Mouse (Mus musculus) mature B cell (primary cell): ENCODE measurements around the gene Nectin3.

Source experiments
- in situ Hi-C: fragments of 300-500 bp; cut with MboI; formaldehyde crosslinking; loops from 2 replicates; pipeline ENCODE4 v1.14.3; 2019

The Nectin3 gene

DNA sequence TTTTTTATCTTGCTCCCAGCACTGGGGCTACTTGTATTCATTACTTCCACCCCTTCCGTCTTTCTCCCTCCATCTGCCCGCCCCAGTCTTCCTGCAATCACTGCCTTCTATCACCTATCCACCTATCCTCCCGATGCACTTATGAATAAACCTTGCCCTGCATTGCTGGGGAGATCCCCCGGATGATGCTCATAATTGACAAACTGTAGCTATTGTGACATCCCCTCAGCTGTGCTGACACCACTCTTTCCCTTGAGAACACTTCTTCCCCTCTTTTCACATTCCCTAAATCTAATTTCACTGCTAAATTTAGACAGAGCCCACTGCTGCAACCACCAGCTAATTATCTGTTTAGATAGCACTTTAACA is at the start of gene Nectin3:
Nectin3 (minus strand) TSS at position 105 of the 369 bp plus-strand sequence.
- in situ Hi-C loops = no loop called here

DNA sequence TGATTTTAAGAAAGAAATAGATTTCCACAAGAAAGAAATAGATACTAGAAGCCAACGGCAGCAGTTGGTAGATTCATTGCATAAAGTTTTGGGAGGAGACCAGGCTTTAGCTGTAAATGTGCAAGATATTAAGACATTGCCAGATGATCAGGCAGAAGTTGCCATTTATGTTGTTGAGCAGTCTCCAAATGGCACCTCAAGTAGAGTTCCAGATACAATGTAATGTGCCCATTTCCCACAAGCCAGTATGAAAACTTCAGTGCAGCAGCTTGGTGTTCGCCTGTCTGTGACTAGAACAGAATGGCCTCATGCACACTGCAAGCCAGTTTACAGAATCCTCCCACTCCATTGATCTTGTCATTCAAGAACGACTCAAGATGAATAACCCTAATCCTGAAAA is 39.8 kb upstream of the Nectin3 start:
- in situ Hi-C loops = no loop called here

DNA sequence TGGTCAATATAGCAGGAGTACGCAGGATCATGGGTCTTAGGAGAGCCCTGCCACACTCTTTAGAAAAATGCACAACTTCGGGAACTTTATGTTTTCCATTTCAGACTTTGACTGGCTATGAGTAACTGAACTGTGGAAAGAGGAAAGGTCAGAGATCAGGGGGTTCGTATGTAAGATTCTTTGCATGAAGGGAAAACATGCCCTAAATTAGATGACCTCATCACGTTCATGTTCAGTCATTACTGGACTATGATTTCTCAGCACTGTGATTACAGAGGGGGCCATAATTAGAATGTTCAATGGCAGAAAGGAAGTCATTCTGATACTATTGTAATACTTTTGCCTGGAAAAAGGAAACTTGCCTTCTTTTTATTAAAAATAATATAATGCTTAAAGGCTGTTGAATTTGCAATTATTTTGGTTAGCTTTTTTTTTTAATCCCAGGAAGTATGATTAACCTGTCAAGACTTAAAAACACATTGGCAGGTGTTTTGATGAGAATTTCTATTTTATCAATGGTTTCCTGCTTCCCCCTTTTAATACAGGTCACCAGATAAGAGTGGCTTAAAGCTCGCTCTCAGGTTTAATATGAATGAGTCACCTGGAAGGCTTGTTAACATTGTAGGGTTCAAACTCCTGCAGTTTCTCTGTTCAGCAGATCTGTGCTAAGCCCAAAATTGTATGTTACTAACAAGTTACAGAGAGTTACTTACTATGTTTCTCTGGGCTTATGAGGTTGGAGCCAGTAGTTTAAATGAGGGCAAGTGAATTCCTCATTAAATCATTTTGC is 34.3 kb upstream of the Nectin3 start:
- in situ Hi-C loops = no loop called here

DNA sequence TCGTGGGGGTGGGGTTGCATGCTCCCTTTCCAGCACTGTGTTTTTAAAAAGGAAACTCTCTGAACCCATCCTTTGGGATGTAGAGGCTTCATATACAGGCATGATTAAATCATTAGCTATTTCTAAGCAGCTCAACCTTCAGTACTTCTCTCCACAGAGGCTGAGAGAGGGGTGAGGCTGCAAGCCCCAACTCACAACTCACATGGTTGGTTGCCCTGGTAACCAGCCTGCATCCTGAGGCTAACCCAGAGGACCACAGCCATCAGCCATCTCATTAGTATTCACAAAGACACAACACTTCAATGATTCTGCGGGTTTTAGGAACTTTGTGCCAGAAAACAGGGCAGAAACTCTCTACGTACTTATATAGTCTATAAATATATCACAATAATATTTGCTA is 32.7 kb upstream of the Nectin3 start:
- in situ Hi-C loops = no loop called here

DNA sequence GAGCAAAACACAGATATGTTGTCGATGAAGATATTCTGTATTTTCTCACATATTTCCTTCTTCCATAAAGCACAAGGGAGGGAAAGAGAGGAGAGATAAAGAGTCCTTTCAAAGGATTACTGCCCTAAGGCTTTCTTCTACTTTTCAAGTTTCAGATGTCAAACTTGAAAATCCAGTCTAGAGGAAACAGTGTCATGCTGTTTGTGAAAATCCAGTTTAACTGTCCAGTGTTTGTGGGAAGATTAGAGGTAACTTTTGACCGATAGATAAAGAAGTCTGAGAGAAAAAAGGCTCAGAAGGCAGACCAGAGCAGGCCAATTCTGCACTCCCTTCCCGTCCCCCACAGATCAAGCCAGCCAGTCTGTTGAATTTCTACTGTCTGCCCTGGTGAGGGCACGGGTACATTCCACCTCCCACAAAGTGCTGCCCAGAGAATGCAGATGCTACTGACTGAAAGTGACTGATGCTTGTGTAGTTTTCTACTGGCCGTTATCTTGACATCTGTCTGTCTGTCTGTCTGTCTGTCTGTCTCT is 22.6 kb upstream of the Nectin3 start:
- in situ Hi-C loops = no loop called here

DNA sequence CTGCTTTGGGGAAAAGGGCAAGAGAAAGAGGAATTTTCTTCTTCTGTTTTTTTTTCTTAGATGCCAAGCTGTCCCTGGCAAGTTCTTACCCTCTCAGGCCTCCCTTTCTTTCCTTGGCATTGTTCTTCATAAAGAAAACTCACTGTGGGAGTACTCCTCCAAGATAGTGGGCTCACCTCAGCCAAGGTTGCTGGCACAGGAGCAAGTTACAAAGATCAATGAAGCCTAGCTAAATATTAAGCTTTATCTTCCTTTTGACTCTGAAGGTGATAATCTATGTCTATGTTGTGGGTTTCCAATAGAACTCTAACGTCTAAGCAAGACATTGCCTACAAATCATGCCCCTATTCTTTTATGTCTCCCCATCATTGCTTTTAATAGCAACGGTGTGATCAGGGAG is 21.3 kb upstream of the Nectin3 start:
- in situ Hi-C loops = no loop called here

DNA sequence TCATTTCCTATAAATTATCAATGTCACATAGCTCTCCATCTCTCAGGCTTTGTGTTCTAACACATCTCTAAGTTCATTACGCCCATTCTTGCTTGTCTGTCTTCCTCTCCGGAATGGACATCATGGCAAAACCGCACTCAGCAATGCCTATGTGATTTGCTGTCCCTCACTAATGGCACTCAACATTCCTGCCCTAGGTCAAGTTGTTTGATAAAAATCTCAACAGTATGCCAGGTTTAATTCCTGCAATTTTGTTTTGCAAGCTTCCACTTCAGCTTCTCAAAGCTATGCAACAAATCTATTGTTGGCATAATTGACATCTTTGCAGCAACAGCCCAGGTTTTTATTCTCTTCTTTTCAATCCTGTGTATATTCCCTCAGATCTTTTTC is 9.6 kb upstream of the Nectin3 start:
- in situ Hi-C loops = no loop called here

DNA sequence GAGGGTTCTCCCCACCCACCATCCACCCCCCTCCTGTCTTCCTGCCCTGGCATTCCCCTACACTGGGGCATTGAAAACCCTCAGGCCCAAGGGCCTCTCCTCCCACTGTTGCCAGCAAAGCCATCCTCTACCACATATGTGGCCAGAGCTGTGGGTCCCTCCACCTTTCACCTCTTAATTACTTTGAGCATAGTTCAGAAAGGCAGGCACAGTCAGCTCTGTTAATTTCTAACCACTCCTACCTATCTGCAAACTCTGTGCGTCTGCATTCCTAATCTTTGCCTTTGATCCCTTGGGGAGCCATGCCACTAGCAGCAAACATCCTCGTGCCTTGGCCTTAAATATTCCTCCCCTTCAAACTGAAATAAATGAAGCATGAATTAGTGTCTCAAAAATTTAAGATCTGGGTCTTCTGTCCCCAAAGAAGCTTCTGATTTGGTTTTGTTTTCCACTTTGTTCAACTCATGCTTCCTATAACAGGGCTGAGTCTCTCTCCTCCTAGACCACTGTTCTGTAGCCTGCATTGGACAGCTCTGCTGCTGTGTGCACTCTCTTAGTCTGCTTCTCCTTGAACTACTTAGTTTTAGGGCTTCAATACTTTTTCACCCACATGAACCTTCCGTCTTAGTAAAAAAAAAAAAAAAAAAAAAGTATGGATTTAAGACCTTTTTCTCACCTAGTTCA is 9.1 kb upstream of the Nectin3 start:
- in situ Hi-C loops = no loop called here

DNA sequence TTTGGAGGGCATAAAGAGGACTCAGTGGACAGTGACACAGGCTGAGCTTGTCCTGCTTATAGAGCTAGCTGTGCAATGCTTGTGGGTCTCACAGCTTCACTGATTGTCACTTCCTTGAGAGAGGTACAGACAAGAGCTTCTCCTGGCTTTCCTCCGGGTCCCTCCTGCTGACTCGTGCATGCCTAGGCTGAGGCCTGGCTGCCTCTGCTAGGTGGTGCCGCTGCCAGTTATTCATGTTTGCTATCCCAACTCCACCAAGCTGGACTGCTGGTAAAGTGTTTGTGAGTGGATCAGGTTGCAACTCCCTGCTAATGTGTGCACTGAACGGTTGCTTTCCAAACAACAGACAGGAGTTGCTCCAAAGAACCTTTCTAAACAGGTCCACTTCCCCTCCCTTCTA is 5.7 kb upstream of the Nectin3 start:
- in situ Hi-C loops = no loop called here

DNA sequence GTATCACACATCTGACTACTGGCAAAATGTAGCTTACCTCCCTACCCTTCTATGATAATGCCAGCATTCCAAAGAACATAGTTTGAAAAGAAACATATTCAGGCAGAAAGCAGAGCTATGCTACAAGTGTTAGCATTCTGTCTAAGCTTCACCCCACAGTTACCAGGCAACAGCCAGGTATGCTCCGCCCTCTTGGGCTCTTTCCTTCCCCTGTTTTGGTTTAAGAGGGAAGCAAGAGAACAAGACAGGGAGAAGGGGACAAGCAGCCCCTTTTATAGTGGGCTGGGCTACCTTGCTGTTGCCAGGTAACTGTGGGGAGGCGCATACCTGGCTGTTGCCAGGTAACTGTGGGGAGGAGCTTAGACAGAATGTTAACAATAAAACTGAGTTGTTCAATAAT is 4.0 kb upstream of the Nectin3 start:
- in situ Hi-C loops = no loop called here

DNA sequence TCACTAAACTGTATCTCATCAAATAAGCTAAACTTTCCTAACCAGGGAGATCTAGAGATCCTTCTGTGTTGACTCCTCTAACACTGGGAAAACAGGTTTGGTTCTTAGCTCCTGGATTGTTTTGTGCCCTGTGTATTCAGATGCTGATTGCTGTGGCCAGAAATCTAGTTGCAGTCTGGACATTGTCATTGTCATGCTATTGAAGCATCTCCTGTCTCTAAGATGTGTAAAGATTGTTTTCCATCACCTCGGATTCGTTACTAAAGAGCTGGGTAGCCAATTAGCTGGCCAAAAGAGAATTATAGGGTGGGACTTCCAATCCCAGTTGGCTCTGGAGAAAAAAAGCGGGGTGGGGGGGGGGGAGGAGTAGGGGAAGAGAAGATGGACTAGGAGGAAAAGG is 2.4 kb upstream of the Nectin3 start:
- in situ Hi-C loops = no loop called here

DNA sequence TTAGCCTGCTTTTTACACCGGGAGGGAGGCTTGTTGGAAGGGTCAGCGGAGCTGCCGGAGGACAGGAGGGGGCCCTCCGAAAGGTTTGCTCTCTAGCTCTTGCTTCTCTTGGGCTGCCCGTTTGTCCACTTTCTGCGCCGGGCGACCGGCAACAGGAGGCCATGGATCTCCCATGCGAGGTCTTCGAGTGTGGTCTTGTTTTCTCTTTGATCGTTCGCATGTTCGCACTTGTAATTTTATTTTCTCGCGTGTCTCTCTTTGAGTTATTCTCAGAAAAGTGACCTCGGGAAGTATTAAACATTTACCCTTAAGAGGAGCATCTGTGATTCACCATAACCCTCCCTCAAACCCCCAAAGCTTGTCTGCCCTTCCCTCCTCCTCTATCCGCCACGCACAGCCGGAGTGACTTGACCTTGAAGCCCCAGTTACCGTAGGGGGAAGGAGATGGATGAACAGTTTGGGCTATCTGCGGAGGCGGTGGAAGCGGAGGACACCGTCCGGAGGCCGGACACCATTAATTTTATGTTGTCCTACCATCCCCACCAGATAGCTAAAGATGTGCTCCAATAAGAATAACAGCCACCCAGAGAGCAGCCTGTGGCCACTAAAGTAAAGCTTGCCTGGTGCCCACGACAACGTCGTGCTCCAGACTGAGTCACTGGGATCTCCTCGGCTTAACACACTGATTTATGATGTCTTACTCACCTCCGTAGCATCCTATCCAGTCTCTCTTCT is 472 bp downstream of the Nectin3 start:
- in situ Hi-C loops = no loop called here

DNA sequence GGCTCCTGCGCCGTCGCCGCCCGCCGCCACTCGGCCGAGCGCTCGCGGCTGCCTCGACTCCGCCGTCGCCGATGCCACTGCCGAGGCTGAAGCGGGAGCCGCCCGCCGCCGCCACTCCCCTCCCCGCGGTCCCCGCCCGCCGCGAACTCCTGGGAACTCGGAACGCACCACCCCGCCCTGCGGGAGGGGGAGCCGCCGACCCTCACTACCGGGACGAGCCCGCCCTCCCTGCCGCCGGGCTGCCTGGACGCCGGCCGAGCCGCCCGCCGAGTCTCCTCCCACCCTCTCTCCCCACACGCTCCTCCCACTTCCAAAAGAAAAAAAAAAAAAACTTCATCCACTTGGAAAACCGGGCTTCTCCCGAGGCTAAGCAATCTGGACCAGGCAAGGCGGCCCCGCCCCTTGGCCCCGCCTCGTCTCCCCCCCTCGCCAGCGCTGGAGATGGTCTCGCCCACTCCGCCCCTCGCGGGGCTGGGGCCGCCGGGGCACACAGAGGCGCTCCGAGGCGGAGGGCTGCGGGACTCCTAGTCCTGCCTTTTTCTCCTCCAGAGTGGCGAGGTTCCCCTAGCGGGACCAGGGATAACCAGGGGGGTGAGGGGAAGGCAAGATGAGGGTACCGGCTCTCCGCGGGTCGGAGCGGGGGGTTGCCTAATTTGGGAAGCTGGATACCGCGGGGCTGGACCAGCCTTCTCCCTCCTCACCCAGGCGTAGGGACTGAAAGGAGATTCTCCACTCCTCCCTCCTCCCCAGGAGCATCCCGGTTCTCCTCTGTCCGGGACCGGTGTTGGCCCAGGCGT is 1.2 kb downstream of the Nectin3 start:
- in situ Hi-C loops = no loop called here

DNA sequence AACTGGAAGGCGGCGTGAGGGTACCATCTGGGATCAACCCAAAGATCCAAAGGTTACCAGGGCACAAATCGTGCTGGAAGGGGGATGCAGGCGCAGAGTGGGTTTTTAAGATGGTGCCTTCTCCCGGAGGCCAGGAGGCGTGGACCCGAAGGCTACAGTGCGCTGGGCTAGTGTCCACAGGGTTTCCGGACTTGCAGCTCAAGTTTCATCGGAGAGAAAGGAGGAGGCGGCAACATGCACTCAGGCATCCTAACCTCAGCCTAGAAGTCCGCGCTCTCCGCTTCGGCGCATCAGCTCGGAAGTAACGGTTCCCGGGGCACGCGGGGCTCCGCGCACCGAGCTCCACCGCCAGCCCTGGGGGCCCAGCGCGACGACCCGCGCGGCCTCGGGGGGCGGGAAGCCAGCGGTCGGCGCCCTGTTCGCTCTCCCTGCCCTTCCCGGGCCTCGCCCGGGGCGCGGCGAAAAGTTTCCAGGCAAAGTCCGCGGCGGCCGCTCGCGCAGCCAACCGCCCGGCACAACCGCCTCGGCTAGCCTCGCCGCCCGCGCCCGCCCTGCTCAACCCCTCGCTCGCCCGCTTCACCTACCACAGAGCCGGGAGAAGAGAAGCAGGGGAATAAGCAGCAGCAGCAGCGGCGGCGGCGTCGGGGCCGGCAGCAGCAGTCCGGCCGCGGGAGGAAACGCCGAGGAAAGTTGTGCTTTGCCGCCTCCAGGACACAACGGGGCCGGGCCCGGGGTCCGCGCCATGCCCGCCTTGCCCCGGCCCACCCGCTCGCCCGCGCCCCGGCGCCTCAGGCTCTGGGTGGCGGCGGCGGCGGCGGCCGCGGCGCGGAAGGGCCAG is 2.1 kb downstream of the Nectin3 start:
- in situ Hi-C loops = no loop called here

DNA sequence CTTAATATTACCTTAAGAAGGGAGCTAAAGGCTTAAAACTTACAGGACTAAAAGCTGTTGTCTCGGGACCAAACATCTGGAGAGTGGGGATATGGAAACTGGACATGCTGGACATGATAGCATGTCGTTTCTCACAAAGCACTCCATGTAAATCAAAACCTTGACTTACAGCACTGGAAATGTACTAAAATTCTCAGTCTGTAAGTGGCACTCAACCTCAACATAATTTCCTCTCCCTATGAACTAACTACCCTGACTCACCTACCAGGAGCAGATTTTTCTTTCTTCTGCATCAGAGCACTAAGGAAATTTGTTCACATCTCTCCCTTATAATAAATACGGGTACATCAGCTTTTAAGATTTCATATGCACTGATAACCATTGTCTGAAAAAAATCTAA is 3.1 kb downstream of the Nectin3 start:
- in situ Hi-C loops = no loop called here

DNA sequence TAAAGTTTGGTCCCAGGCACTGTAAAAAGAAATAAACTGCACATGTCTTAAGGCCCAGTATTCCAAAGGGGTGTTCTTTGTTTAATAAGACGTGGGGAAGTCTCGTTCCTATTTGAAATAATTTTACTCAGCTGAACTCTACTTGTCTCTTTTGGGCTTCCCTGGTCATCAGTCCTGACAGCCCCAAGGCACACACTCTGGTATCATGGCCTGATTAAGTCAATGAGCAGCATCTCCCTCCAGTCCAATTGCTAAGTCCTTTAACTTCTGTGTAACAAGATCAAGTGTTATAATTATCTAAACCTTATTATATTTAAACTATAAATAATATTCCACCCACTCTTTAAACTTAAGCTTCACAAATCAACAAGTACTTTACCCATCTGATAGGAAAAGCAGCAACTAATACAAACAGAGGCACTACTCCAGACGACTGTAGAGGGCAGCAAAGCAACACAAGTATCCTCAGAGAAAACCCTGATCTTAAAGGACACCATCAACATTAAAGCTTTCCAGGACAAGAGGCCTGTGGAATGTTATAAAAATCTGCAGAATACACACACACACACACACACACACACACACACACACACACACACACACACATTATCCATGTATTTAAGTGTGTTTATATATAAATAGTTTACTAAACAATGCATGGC is 10.8 kb downstream of the Nectin3 start:
- in situ Hi-C loops = no loop called here

DNA sequence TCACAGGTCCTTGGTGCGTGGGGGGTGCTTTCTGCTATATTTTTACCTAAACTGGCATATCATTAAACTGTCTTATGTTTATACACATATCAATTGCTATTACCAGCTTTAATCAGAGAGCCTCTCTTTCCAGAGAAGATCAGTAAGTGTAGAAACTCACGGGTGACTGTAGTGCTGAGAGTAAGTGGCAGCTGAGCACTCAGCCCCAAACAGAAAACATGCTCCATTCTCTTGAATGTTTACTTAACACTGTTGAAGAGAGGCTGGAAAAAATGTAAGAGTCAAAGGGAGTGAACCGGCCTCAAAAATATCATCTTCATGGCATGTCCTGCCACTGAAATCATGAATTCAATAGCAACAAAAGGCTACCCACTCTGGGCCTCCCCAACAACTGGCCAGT is 21.0 kb downstream of the Nectin3 start:
- in situ Hi-C loops = no loop called here

DNA sequence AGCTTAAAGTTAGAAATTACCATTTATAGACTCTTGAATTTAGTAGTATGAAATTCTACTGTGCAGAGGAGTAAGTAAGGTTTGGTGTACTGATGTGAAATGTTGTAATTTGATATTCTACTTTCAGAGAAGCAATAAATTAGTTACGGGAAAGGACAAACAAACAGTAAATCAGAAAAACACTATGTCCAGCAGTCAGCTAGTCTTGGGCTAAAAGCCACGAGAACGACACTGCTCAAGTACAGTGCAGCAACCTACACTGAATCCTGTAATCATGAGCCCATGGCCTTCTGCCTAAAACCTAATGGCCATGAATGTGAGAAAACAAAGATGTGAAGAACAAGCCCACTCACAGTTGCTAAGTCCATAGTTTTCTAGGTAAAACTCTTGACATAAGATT is 46.9 kb downstream of the Nectin3 start:
- in situ Hi-C loops = no loop called here

DNA sequence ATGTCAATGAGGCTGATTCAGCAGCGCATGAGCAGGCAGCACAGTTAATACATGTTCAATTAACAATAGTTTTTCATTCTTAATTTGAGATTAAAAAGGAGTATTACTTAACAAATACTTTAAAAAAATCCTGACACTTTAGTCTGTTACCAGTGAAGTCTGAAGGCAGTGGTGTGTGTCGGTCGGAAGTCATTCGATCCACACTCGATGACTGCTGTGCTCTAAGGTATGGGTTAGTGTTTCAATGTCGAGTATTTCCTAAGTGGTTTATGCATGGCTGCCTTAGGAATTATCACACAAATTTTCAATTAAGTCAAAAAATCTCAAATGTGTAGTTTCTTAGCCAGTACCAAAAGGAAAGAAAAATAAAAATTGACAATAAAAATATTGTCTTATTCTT is 49.3 kb downstream of the Nectin3 start:
- in situ Hi-C loops = no loop called here

DNA sequence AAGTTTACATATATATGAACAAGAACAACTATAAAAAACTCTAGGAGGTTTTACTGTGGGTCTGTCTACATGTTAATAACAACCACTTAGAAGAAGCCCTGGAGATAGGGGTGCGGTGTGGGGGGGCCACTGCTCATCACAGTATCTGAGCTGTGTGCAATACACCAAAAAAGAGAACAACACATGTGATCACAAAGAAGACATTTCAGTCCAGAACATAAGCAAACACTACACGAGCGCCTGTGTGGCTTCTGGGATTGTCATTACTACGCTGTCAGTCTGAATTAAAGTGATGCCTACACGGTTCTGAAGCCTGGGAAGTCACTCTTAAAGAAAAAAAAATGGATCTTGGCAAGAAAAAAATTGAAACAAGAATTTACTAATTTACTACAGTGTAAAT is 67.0 kb downstream of the Nectin3 start:
- in situ Hi-C loops = no loop called here

DNA sequence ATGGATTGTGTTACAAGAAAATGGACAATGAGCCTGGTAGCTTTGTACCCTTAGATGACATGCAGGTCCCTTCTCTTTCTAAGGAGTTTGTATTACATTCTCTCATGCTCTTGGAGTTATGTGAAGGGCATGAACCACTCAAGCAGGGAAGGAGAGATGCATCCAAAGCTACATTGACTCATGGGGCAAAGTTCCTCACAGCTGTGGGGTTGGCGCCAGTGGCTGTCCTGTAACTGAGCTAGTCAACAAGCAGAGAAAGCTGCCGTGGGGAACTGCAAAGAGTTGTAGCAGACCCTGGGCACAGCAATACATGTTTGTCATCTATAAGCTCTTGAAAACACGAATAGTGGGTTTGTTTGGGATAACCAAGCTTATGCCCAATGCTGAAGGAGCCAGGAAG is 82.1 kb downstream of the Nectin3 start:
- in situ Hi-C loops = no loop called here
